Mouse (Mus musculus) MEL (cell line): ENCODE data around the gene Baiap2.

Experiments
- CTCF ChIP-seq, 3 experiments: IDR thresholded peaks in 2 of 3; conservative IDR thresholded peaks in 1 of 3; 2 replicates each; pipeline ENCODE4 v1.5.1; 2011 to 2012; ENCODE audit warnings: low read length in 3 of 3, low read depth in 2 of 3, mild to moderate bottlenecking in 2 of 3, improper control_type of control experiment in 1 of 3, inconsistent platforms in 1 of 3, mixed read lengths in 1 of 3, moderate library complexity in 1 of 3; ENCODE audit not compliant: control insufficient read depth in 1 of 3, insufficient read depth in 1 of 3, poor library complexity in 1 of 3, severe bottlenecking in 1 of 3
- EP300 ChIP-seq, 2 experiments: IDR thresholded peaks; 2 replicates each; pipeline ENCODE4 v1.6.1; 2011; ENCODE audit warnings: improper control_type of control experiment in 2 of 2, low read length in 2 of 2, low read depth in 1 of 2, mild to moderate bottlenecking in 1 of 2
- ETS1 ChIP-seq: IDR thresholded peaks from 2 replicates; pipeline ENCODE4 v1.6.1; 2012; ENCODE audit warnings: low read depth, mild to moderate bottlenecking, inconsistent platforms, low read length, improper control_type of control experiment, moderate library complexity
- GABPA ChIP-seq: IDR thresholded peaks from 2 replicates; pipeline ENCODE4 v1.6.1; 2012; ENCODE audit warnings: low read depth, mild to moderate bottlenecking, inconsistent platforms, low read length, improper control_type of control experiment, moderate library complexity
- HCFC1 ChIP-seq: IDR thresholded peaks from 2 replicates; pipeline ENCODE4 v1.6.1; 2012; ENCODE audit warnings: low read depth, mild to moderate bottlenecking, inconsistent platforms, low read length, improper control_type of control experiment, moderate library complexity

DNA sequence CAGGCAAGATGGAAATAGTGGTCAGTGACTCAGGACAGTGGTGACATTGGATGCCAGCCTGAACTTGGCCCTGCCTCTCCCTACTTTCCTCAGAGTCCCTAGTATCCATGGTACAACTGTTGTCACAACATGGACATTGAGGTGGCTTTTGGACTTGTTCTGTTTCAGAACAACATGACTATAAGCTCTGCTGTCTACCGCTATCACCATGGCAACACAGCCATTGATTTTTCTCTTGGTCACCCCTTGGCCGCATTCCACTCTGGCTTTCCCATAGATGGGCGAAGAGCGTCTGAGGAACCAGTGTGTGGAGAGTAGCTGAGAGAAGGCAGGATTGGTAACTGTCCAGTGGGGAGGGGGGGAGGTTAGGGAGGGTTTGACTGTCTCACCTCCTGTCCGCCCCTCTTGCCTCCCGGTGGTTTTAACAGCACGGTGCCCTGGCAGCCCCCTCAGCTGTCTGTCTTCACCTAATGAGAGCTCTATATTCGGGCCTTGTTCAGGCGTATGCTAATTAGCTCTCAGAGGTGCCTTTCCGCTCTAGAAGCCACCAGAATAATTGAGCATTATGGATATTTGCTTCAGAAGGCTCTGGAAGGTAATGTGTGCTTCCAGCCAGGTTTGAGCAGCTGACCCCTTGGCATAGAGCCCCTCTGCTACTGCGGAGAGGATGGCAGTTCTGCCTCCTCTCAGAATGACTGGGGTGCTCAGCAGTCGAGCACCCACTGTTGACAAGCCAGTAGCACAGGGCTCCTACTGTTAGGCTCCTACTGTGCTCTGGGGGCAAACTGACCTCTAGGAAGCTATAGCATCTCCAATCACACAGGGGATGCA lies 27.7 kb downstream of the Baiap2 start:
- TF ChIP-seq GABPA (no peak), EP300 (IDR thresholded peaks at IDR 0.05; ENCODE audit: low read depth in 1 of 2, low read length in 2 of 2) (no peak), HCFC1 (no peak), CTCF (IDR thresholded peaks at IDR 0.05 in 2 of 3, conservative IDR thresholded peaks at IDR 0.05 in 1 of 3; ENCODE audit: control insufficient read depth in 1 of 3, insufficient read depth in 1 of 3, low read depth in 2 of 3, low read length in 3 of 3, poor library complexity in 1 of 3, severe bottlenecking in 1 of 3) (no peak), ETS1 (no peak)
